Mouse (Mus musculus) CD8-positive naive resting alpha-beta T cell, adult 2 months (primary cell): Measurements from ENCODE around the gene Tlnrd1.

Experiments used
- DNase-seq, 2 experiments: peaks; one replicate each; pipeline ENCODE4 v3.0.0; 2022; ENCODE audit warnings: low read depth in 2 of 2, low spot score in 2 of 2

Gene Tlnrd1

GRCm38 (mm10) chr7:83847187-83848075, 36.7 kb downstream of the Tlnrd1 start:
- no peak for DNase-seq

DNA sequence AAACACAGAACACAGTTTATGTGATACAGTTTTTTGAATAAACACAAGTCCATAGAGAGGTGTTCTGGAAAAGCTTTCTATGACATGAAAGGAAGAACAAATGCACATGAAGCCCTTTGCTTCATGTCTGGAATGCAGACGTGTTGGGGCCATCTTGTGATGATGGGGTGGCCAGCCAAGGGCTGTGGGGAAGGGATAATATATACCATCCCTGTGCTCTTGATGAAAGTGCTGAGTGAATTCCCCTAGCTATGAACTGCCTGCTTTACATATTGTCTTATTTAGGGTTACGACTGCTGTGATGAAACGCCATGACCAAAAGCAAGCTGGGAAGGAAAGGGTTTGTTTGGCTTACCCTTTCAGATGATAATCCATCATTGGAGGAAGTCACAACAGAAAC, 39.3 kb downstream of the Tlnrd1 start:
- no peak for DNase-seq

DNA sequence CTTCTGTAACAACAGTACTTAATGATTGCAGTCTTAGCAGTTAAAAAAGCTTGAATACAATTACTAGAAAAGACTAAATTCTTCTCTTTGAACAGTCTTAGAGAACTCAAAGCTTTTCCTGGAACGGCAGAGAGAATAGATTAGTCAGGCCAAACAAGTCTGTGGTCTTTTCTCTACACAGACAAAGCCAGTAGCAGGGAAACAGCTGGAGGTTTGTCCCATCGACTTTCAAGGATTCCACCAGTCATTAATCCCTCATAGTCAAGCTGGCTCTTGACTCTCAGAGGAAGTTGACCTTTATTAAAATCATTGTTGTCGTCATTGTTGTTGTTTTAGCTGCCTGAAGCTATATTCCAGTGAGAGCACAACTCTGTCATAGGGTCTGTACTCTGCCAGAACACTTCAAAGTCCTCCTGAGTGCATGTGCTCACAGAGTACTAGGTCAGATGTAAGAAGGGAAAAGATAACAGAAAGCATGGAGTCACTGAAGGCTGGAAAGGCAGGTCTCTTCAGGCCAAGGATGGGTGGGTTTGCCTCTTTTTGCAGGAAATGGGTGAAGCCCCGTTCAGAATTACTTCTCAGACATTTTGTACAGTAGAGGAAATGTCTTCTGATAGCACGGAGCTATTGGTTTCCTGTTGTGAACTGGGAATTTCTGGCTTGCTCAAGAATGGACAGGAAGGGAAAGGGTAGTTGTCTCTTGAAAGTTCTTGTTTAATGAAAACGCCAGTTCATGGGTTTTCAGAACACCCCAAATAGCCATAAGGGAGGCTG, 41.4 kb downstream of the Tlnrd1 start:
- DNase-seq: no peak

- DNase-seq: no peak
Observed at GRCm38 (mm10) chr7:83840076-83840475, 44.0 kb downstream of the Tlnrd1 start.

GRCm38 (mm10) chr7:83838525-83839224, 45.4 kb downstream of the Tlnrd1 start:
- DNase-seq: no peak
